Mouse (Mus musculus): Measurements from ENCODE around the gene Prkg1. TPM values are rescaled to one million over a fixed set of nuclear protein-coding genes. Genes with fewer than 3 reads are reported as not detected.

Gene Prkg1
- polyA plus RNA-seq, 1 experiment from 2014 or later = 13.7 TPM

GRCm38 (mm10) chr19:30806265-30806664, 958.6 kb downstream of the Prkg1 start:
- no peaks in the 10 kb centered on the region for H3K27me3 ChIP-seq (replicated peaks; ENCODE audit: control insufficient read depth, insufficient read depth, low read length)
- no peaks in the 10 kb centered on the region for H3K9me3 ChIP-seq (ENCODE audit: control insufficient read depth, low read length)
- H3K4me1 ChIP-seq (ENCODE audit: control insufficient read depth, insufficient read depth, low read length) = no peaks in the 10 kb centered on the region
- DNase-seq (ENCODE audit: low spot score) (peak; percentile 24), ATAC-seq (ENCODE audit: low read depth) (no peak)
- H3K9ac ChIP-seq (ENCODE audit: low read depth, low read length) = no peak overlapping the region
- H3K27ac ChIP-seq (replicated peaks; ENCODE audit: low read depth, low read length) = no peak overlapping the region
- H3K4me2 ChIP-seq (ENCODE audit: low read depth, low read length) = no peak overlapping the region
- no peak overlapping the region for H3K4me3 ChIP-seq (ENCODE audit: low read depth, low read length)
- H3K36me3 ChIP-seq (ENCODE audit: control insufficient read depth, insufficient read depth, low read length) = no peaks in the 10 kb centered on the region
- 66% methylated on average over 5 of the region's 5 CpGs for WGBS

GRCm38 (mm10) chr19:30780803-30781202, 984.0 kb downstream of the Prkg1 start:
- no peak overlapping the region for H3K4me3 ChIP-seq (ENCODE audit: low read depth, low read length)
- no peak overlapping the region for H3K27ac ChIP-seq (replicated peaks; ENCODE audit: low read depth, low read length)
- H3K36me3 ChIP-seq (ENCODE audit: control insufficient read depth, insufficient read depth, low read length) = no peaks in the 10 kb centered on the region
- H3K9ac ChIP-seq (ENCODE audit: low read depth, low read length) = no peak overlapping the region
- no peak overlapping the region for H3K4me2 ChIP-seq (ENCODE audit: low read depth, low read length)
- WGBS = 85% methylated on average over 2 of the region's 2 CpGs
- H3K4me1 ChIP-seq (ENCODE audit: control insufficient read depth, insufficient read depth, low read length) = no peaks in the 10 kb centered on the region
- H3K9me3 ChIP-seq (ENCODE audit: control insufficient read depth, low read length) = 0 out of 2 replicates have a peak, but pooled peaks cover 3% of the 10 kb centered on the region
- ATAC-seq (ENCODE audit: low read depth) = no peak
- H3K27me3 ChIP-seq (replicated peaks; ENCODE audit: control insufficient read depth, insufficient read depth, low read length) = no peaks in the 10 kb centered on the region
- DNase-seq (ENCODE audit: low spot score) = no peak

- no peaks in the 10 kb centered on the region for H3K4me1 ChIP-seq (ENCODE audit: control insufficient read depth, insufficient read depth, low read length)
- ATAC-seq (ENCODE audit: low read depth) (no peak), DNase-seq (ENCODE audit: low spot score) (peak; percentile 36)
- no peaks in the 10 kb centered on the region for H3K36me3 ChIP-seq (ENCODE audit: control insufficient read depth, insufficient read depth, low read length)
- no peak overlapping the region for H3K27ac ChIP-seq (replicated peaks; ENCODE audit: low read depth, low read length)
- H3K9ac ChIP-seq (ENCODE audit: low read depth, low read length) = no peak overlapping the region
- no peak overlapping the region for H3K4me2 ChIP-seq (ENCODE audit: low read depth, low read length)
- H3K4me3 ChIP-seq (ENCODE audit: low read depth, low read length) = no peak overlapping the region
- H3K27me3 ChIP-seq (replicated peaks; ENCODE audit: control insufficient read depth, insufficient read depth, low read length) = no peaks in the 10 kb centered on the region
- H3K9me3 ChIP-seq (ENCODE audit: control insufficient read depth, low read length) = no peaks in the 10 kb centered on the region
- WGBS = 34% methylated on average over 1 of the region's 1 CpGs
Measured at GRCm38 (mm10) chr19:30768316-30768715, 996.5 kb downstream of the Prkg1 start.

GRCm38 (mm10) chr19:30744426-30744825, 1020.4 kb downstream of the Prkg1 start:
- DNase-seq (ENCODE audit: low spot score) (no peak), ATAC-seq (ENCODE audit: low read depth) (no peak)
- Histone ChIP-seq H3K4me3 (ENCODE audit: low read depth, low read length) (no peak overlapping the region), H3K4me1 (ENCODE audit: control insufficient read depth, insufficient read depth, low read length) (no peaks in the 10 kb centered on the region), H3K4me2 (ENCODE audit: low read depth, low read length) (no peak overlapping the region), H3K27me3 (replicated peaks; ENCODE audit: control insufficient read depth, insufficient read depth, low read length) (no peaks in the 10 kb centered on the region), H3K36me3 (ENCODE audit: control insufficient read depth, insufficient read depth, low read length) (no peaks in the 10 kb centered on the region), H3K27ac (replicated peaks; ENCODE audit: low read depth, low read length) (no peak overlapping the region), H3K9ac (ENCODE audit: low read depth, low read length) (no peak overlapping the region), H3K9me3 (ENCODE audit: control insufficient read depth, low read length) (no peaks in the 10 kb centered on the region)

GRCm38 (mm10) chr19:30699130-30699529, 1065.7 kb downstream of the Prkg1 start:
- Histone ChIP-seq H3K27me3 (replicated peaks; ENCODE audit: control insufficient read depth, insufficient read depth, low read length) (no peaks in the 10 kb centered on the region), H3K4me2 (ENCODE audit: low read depth, low read length) (no peak overlapping the region), H3K36me3 (ENCODE audit: control insufficient read depth, insufficient read depth, low read length) (no peaks in the 10 kb centered on the region), H3K4me3 (ENCODE audit: low read depth, low read length) (no peak overlapping the region), H3K27ac (replicated peaks; ENCODE audit: low read depth, low read length) (no peak overlapping the region), H3K4me1 (ENCODE audit: control insufficient read depth, insufficient read depth, low read length) (no peaks in the 10 kb centered on the region), H3K9me3 (ENCODE audit: control insufficient read depth, low read length) (no peaks in the 10 kb centered on the region), H3K9ac (ENCODE audit: low read depth, low read length) (no peak overlapping the region)
- 90% methylated on average over 5 of the region's 5 CpGs for WGBS
- DNase-seq (ENCODE audit: low spot score) (no peak), ATAC-seq (ENCODE audit: low read depth) (no peak)

GRCm38 (mm10) chr19:30691258-30691657, 1073.6 kb downstream of the Prkg1 start:
- ATAC-seq (ENCODE audit: low read depth) = no peak
- Histone ChIP-seq H3K4me2 (ENCODE audit: low read depth, low read length) (no peak overlapping the region), H3K9me3 (ENCODE audit: control insufficient read depth, low read length) (no peaks in the 10 kb centered on the region), H3K4me1 (ENCODE audit: control insufficient read depth, insufficient read depth, low read length) (no peaks in the 10 kb centered on the region), H3K9ac (ENCODE audit: low read depth, low read length) (no peak overlapping the region), H3K36me3 (ENCODE audit: control insufficient read depth, insufficient read depth, low read length) (no peaks in the 10 kb centered on the region), H3K27ac (replicated peaks; ENCODE audit: low read depth, low read length) (no peak overlapping the region), H3K4me3 (ENCODE audit: low read depth, low read length) (no peak overlapping the region), H3K27me3 (replicated peaks; ENCODE audit: control insufficient read depth, insufficient read depth, low read length) (no peaks in the 10 kb centered on the region)
- DNase-seq (ENCODE audit: low spot score) = no peak
- WGBS = 98% methylated on average over 2 of the region's 2 CpGs

GRCm38 (mm10) chr19:30690691-30691090, 1074.1 kb downstream of the Prkg1 start:
- 84% methylated on average over 6 of the region's 6 CpGs for WGBS

GRCm38 (mm10) chr19:30687942-30688341, 1076.9 kb downstream of the Prkg1 start:
- Histone ChIP-seq H3K4me2 (ENCODE audit: low read depth, low read length) (no peak overlapping the region), H3K4me3 (ENCODE audit: low read depth, low read length) (no peak overlapping the region), H3K9me3 (ENCODE audit: control insufficient read depth, low read length) (no peaks in the 10 kb centered on the region), H3K27me3 (replicated peaks; ENCODE audit: control insufficient read depth, insufficient read depth, low read length) (no peaks in the 10 kb centered on the region), H3K27ac (replicated peaks; ENCODE audit: low read depth, low read length) (no peak overlapping the region), H3K9ac (ENCODE audit: low read depth, low read length) (no peak overlapping the region), H3K36me3 (ENCODE audit: control insufficient read depth, insufficient read depth, low read length) (no peaks in the 10 kb centered on the region), H3K4me1 (ENCODE audit: control insufficient read depth, insufficient read depth, low read length) (no peaks in the 10 kb centered on the region)
- ATAC-seq (ENCODE audit: low read depth) = no peak
- WGBS = 76% methylated on average over 6 of the region's 6 CpGs
- no peak for DNase-seq (ENCODE audit: low spot score)

More at GRCm38 (mm10) chr19:30690691-30691090, 1074.1 kb downstream of the Prkg1 start:
- DNase-seq (ENCODE audit: low spot score) (no peak), ATAC-seq (ENCODE audit: low read depth) (no peak)
- Histone ChIP-seq H3K4me3 (ENCODE audit: low read depth, low read length) (no peak overlapping the region), H3K27ac (replicated peaks; ENCODE audit: low read depth, low read length) (no peak overlapping the region), H3K9me3 (ENCODE audit: control insufficient read depth, low read length) (no peaks in the 10 kb centered on the region), H3K4me2 (ENCODE audit: low read depth, low read length) (no peak overlapping the region), H3K9ac (ENCODE audit: low read depth, low read length) (no peak overlapping the region), H3K27me3 (replicated peaks; ENCODE audit: control insufficient read depth, insufficient read depth, low read length) (no peaks in the 10 kb centered on the region), H3K4me1 (ENCODE audit: control insufficient read depth, insufficient read depth, low read length) (no peaks in the 10 kb centered on the region), H3K36me3 (ENCODE audit: control insufficient read depth, insufficient read depth, low read length) (no peaks in the 10 kb centered on the region)

GRCm38 (mm10) chr19:30676308-30676707, 1088.5 kb downstream of the Prkg1 start:
- Histone ChIP-seq H3K4me1 (ENCODE audit: control insufficient read depth, insufficient read depth, low read length) (no peaks in the 10 kb centered on the region), H3K27me3 (replicated peaks; ENCODE audit: control insufficient read depth, insufficient read depth, low read length) (no peaks in the 10 kb centered on the region), H3K27ac (replicated peaks; ENCODE audit: low read depth, low read length) (no peak overlapping the region), H3K9me3 (ENCODE audit: control insufficient read depth, low read length) (no peaks in the 10 kb centered on the region), H3K9ac (ENCODE audit: low read depth, low read length) (no peak overlapping the region), H3K4me3 (ENCODE audit: low read depth, low read length) (no peak overlapping the region), H3K36me3 (ENCODE audit: control insufficient read depth, insufficient read depth, low read length) (no peaks in the 10 kb centered on the region), H3K4me2 (ENCODE audit: low read depth, low read length) (no peak overlapping the region)
- DNase-seq (ENCODE audit: low spot score) (no peak), ATAC-seq (ENCODE audit: low read depth) (no peak)
- WGBS = 66% methylated on average over 8 of the region's 8 CpGs

All from embryonic facial prominence, embryonic 14.5 days (tissue).